Mouse (Mus musculus): ENCODE results near the gene Zfp467. TPM values are rescaled to one million over a fixed set of nuclear protein-coding genes. Genes with fewer than 3 reads are reported as not detected.

The Zfp467 gene
- total RNA-seq, 2 experiments from 2014 or later: 1.9 TPM; not detected in 1

GRCm38 (mm10) chr6:48413081-48413480 is 32.5 kb downstream of the Zfp467 start:
- no peak for ATAC-seq (replicated peaks; ENCODE audit: low FRiP score, poor library complexity, severe bottlenecking)

- no peak for ATAC-seq (replicated peaks; ENCODE audit: low FRiP score, poor library complexity, severe bottlenecking)
Observed at GRCm38 (mm10) chr6:48412662-48413061, 33.0 kb downstream of the Zfp467 start.

GRCm38 (mm10) chr6:48412147-48412546 is 33.5 kb downstream of the Zfp467 start:
- no peak for ATAC-seq (replicated peaks; ENCODE audit: low FRiP score, poor library complexity, severe bottlenecking)

GRCm38 (mm10) chr6:48411193-48412092 is 34.2 kb downstream of the Zfp467 start:
- no peak for ATAC-seq (replicated peaks; ENCODE audit: low FRiP score, poor library complexity, severe bottlenecking)

GRCm38 (mm10) chr6:48410551-48410950 is 35.1 kb downstream of the Zfp467 start:
- ATAC-seq (replicated peaks; ENCODE audit: low FRiP score, poor library complexity, severe bottlenecking): no peak

- no peak for ATAC-seq (replicated peaks; ENCODE audit: low FRiP score, poor library complexity, severe bottlenecking)
Observed at GRCm38 (mm10) chr6:48409726-48410343, 35.8 kb downstream of the Zfp467 start.

- ATAC-seq (replicated peaks; ENCODE audit: low FRiP score, poor library complexity, severe bottlenecking): no peak
Observed at GRCm38 (mm10) chr6:48404071-48404470, 41.6 kb downstream of the Zfp467 start.

GRCm38 (mm10) chr6:48399906-48400305 is 45.7 kb downstream of the Zfp467 start:
- ATAC-seq (replicated peaks; ENCODE audit: low FRiP score, poor library complexity, severe bottlenecking): no peak

- no peak for ATAC-seq (replicated peaks; ENCODE audit: low FRiP score, poor library complexity, severe bottlenecking)
Observed at GRCm38 (mm10) chr6:48397336-48397735, 48.3 kb downstream of the Zfp467 start.

- no peak for ATAC-seq (replicated peaks; ENCODE audit: low FRiP score, poor library complexity, severe bottlenecking)
Observed at GRCm38 (mm10) chr6:48396686-48397085, 48.9 kb downstream of the Zfp467 start.

GRCm38 (mm10) chr6:48396008-48396595 is 49.5 kb downstream of the Zfp467 start:
- no peak for ATAC-seq (replicated peaks; ENCODE audit: low FRiP score, poor library complexity, severe bottlenecking)

GRCm38 (mm10) chr6:48395105-48396007 is 50.3 kb downstream of the Zfp467 start, which contains the start of gene Krba1:
TSS of gene Krba1 (plus strand) at chr6:48395586.
- 0 out of 2 replicates have a peak, but pooled peaks have one; percentile 39 for ATAC-seq (replicated peaks; ENCODE audit: low FRiP score, poor library complexity, severe bottlenecking)

- no peak for ATAC-seq (replicated peaks; ENCODE audit: low FRiP score, poor library complexity, severe bottlenecking)
Observed at GRCm38 (mm10) chr6:48393811-48394210, 51.8 kb downstream of the Zfp467 start.

- ATAC-seq (replicated peaks; ENCODE audit: low FRiP score, poor library complexity, severe bottlenecking): no peak
Observed at GRCm38 (mm10) chr6:48388221-48388620, 57.4 kb downstream of the Zfp467 start.

Other genes with a start within 250 kb of the Zfp467 start
- gene Krba1, start 50.2 kb downstream of the Zfp467 start, total RNA-seq (2015; ENCODE audit: low replicate concordance): 0.84 TPM in 1 of 2 replicates, not detected in the other
- 0.43 and 0.70 TPM in 2 replicates for gene Krba1, start 50.2 kb downstream of the Zfp467 start, total RNA-seq (2017; ENCODE audit: low replicate concordance)
- not detected in 2 replicates for gene Sspo, start 2.4 kb upstream of the Zfp467 start, total RNA-seq (2015; ENCODE audit: low replicate concordance)
- not detected in 2 replicates for gene Sspo, start 2.4 kb upstream of the Zfp467 start, total RNA-seq (2017; ENCODE audit: low replicate concordance)
- gene Atp6v0e2, start 91.8 kb upstream of the Zfp467 start, total RNA-seq (2015; ENCODE audit: low replicate concordance): not detected in 2 replicates
- not detected in 2 replicates for gene Atp6v0e2, start 91.8 kb upstream of the Zfp467 start, total RNA-seq (2017; ENCODE audit: low replicate concordance)
- 2.3 and 8.4 TPM in 2 replicates for gene Lrrc61, start 109.0 kb upstream of the Zfp467 start, total RNA-seq (2015; ENCODE audit: low replicate concordance)
- 0.94 and 10.3 TPM in 2 replicates for gene Lrrc61, start 109.0 kb upstream of the Zfp467 start, total RNA-seq (2017; ENCODE audit: low replicate concordance)
- gene Rarres2, start 127.0 kb upstream of the Zfp467 start, total RNA-seq (2015; ENCODE audit: low replicate concordance): not detected in 2 replicates
- gene Rarres2, start 127.0 kb upstream of the Zfp467 start, total RNA-seq (2017; ENCODE audit: low replicate concordance): not detected in 2 replicates
- gene Gm45021, start 143.8 kb upstream of the Zfp467 start, total RNA-seq (2015; ENCODE audit: low replicate concordance): not detected in 2 replicates
- not detected in 2 replicates for gene Gm45021, start 143.8 kb upstream of the Zfp467 start, total RNA-seq (2017; ENCODE audit: low replicate concordance)
- 2.3 TPM in 2 replicates for gene Repin1, start 148.1 kb upstream of the Zfp467 start, total RNA-seq (2015; ENCODE audit: low replicate concordance)
- gene Repin1, start 148.1 kb upstream of the Zfp467 start, total RNA-seq (2017; ENCODE audit: low replicate concordance): 3.9 TPM in 1 of 2 replicates, not detected in the other
- not detected in 2 replicates for gene Gm44965, start 148.1 kb upstream of the Zfp467 start, total RNA-seq (2015; ENCODE audit: low replicate concordance)
- gene Gm44965, start 148.1 kb upstream of the Zfp467 start, total RNA-seq (2017; ENCODE audit: low replicate concordance): not detected in 2 replicates
- gene Zfp775, start 156.2 kb upstream of the Zfp467 start, total RNA-seq (2015; ENCODE audit: low replicate concordance): 0.42 TPM in 1 of 2 replicates, not detected in the other
- 0.17 and 0.28 TPM in 2 replicates for gene Zfp775, start 156.2 kb upstream of the Zfp467 start, total RNA-seq (2017; ENCODE audit: low replicate concordance)
- gene AI854703, start 180.9 kb upstream of the Zfp467 start, total RNA-seq (2015; ENCODE audit: low replicate concordance): not detected in 2 replicates
- not detected in 2 replicates for gene AI854703, start 180.9 kb upstream of the Zfp467 start, total RNA-seq (2017; ENCODE audit: low replicate concordance)
- gene Gimap8, start 201.4 kb upstream of the Zfp467 start, total RNA-seq (2015; ENCODE audit: low replicate concordance): 1.0 TPM in 1 of 2 replicates, not detected in the other
- 0.26 and 2.5 TPM in 2 replicates for gene Gimap8, start 201.4 kb upstream of the Zfp467 start, total RNA-seq (2017; ENCODE audit: low replicate concordance)
- 6.3 and 12.1 TPM in 2 replicates for gene Gimap9, start 230.3 kb upstream of the Zfp467 start, total RNA-seq (2015; ENCODE audit: low replicate concordance)
- 4.7 and 5.9 TPM in 2 replicates for gene Gimap9, start 230.3 kb upstream of the Zfp467 start, total RNA-seq (2017; ENCODE audit: low replicate concordance)
- gene Gimap4, start 238.7 kb upstream of the Zfp467 start, total RNA-seq (2015; ENCODE audit: low replicate concordance): 2.7 and 3.3 TPM in 2 replicates
- gene Gimap4, start 238.7 kb upstream of the Zfp467 start, total RNA-seq (2017; ENCODE audit: low replicate concordance): 4.5 and 5.2 TPM in 2 replicates